Mouse (Mus musculus): ENCODE data around the gene Sspo. TPM values are rescaled to one million over a fixed set of nuclear protein-coding genes. Genes with fewer than 3 reads are reported as not detected.

Gene Sspo
- polyA plus RNA-seq, 1 experiment from 2014 or later = 0.74 TPM

DNA sequence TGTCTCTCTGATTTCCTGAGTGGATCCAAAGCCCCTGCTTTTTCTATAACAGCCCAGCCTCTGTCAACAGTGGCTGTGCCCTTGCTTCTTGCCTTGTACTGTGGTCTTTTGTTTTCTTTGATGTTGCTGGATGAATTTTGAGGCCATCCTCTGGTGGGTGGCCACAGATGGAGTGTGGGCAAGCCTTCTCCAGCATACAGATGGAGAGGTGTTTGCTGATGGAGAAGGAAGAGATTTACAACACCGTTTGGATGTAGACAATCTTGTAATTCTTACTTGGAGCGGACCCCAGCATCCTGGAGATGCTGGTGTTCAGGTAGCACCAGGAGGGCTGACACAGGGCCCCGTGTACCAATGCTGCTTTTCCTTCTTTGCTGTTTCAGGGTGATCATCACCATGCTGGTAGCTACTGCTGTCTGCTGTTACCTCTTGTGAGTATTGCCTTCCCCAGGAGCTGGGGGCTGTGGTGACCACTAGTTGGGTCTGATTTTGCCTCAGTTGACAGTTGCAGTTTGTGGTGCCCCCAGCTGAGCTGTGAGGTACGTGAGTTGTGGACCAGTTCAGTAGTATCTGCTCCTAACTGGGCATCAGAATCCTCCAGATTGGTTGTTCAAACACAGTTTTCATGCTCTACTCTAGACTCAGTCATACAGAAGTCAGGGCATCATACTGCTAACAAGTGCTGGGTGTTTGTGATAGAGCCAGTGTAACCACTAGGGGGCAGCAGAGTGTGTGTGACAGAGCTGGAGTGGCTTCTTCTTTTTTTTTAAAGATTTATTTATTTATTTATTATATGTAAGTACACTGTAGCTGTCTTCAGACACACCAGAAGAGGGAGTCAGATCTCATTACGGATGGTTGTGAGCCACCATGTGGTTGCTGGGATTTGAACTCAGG lies 91.1 kb downstream of the Sspo start:
- WGBS = 77% methylated on average over 4 of the region's 5 CpGs
- ATAC-seq = no peak
- no peak overlapping the region for H3K9ac ChIP-seq (ENCODE audit: low read depth, low read length)
- peak; percentile 82 for TF ChIP-seq CTCF (IDR thresholded peaks at IDR 0.05; ENCODE audit: low read depth)
- H3K36me3 ChIP-seq (ENCODE audit: control insufficient read depth, insufficient read depth) = no peaks in the 10 kb centered on the region
- no peaks in the 10 kb centered on the region for H3K9me3 ChIP-seq (ENCODE audit: control insufficient read depth)
- no peak overlapping the region for H3K27ac ChIP-seq (ENCODE audit: low read depth, low read length)
- no peaks in the 10 kb centered on the region for H3K27me3 ChIP-seq (replicated peaks; ENCODE audit: control insufficient read depth, insufficient read depth, low read length)
- no peak overlapping the region for H3K4me3 ChIP-seq (ENCODE audit: low read depth, low read length)
- peaks cover 9% of the 10 kb centered on the region for H3K4me1 ChIP-seq (replicated peaks; ENCODE audit: control insufficient read depth, insufficient read depth, low read length)
- no peak overlapping the region for H3K4me2 ChIP-seq (replicated peaks; ENCODE audit: low read depth)

GRCm38 (mm10) chr6:48539860-48540259 lies 91.8 kb downstream of the Sspo start:
- no peak for ATAC-seq
- Histone ChIP-seq H3K4me3 (ENCODE audit: low read depth, low read length) (no peak overlapping the region), H3K27me3 (replicated peaks; ENCODE audit: control insufficient read depth, insufficient read depth, low read length) (no peaks in the 10 kb centered on the region), H3K27ac (ENCODE audit: low read depth, low read length) (no peak overlapping the region), H3K36me3 (ENCODE audit: control insufficient read depth, insufficient read depth) (no peaks in the 10 kb centered on the region), H3K4me1 (replicated peaks; ENCODE audit: control insufficient read depth, insufficient read depth, low read length) (peaks cover 9% of the 10 kb centered on the region), H3K9me3 (ENCODE audit: control insufficient read depth) (no peaks in the 10 kb centered on the region), H3K9ac (ENCODE audit: low read depth, low read length) (no peak overlapping the region), H3K4me2 (replicated peaks; ENCODE audit: low read depth) (no peak overlapping the region)
- no peak for TF ChIP-seq CTCF (IDR thresholded peaks at IDR 0.05; ENCODE audit: low read depth)
- WGBS = 75% methylated on average over 5 of the region's 5 CpGs

- Histone ChIP-seq H3K4me2 (replicated peaks; ENCODE audit: low read depth) (no peak overlapping the region), H3K4me3 (ENCODE audit: low read depth, low read length) (no peak overlapping the region), H3K27ac (ENCODE audit: low read depth, low read length) (no peak overlapping the region), H3K27me3 (replicated peaks; ENCODE audit: control insufficient read depth, insufficient read depth, low read length) (no peaks in the 10 kb centered on the region), H3K9ac (ENCODE audit: low read depth, low read length) (no peak overlapping the region), H3K4me1 (replicated peaks; ENCODE audit: control insufficient read depth, insufficient read depth, low read length) (peaks cover 9% of the 10 kb centered on the region), H3K9me3 (ENCODE audit: control insufficient read depth) (no peaks in the 10 kb centered on the region), H3K36me3 (ENCODE audit: control insufficient read depth, insufficient read depth) (no peaks in the 10 kb centered on the region)
- no peak for TF ChIP-seq CTCF (IDR thresholded peaks at IDR 0.05; ENCODE audit: low read depth)
- ATAC-seq = no peak
- WGBS = 74% methylated on average over 3 of the region's 3 CpGs
These were observed 92.7 kb downstream of the Sspo start for GRCm38 (mm10) chr6:48540721-48541120.

GRCm38 (mm10) chr6:48541560-48542450 lies 93.8 kb downstream of the Sspo start:
- no peak for TF ChIP-seq CTCF (IDR thresholded peaks at IDR 0.05; ENCODE audit: low read depth)
- Histone ChIP-seq H3K4me3 (ENCODE audit: low read depth, low read length) (no peak overlapping the region), H3K4me1 (replicated peaks; ENCODE audit: control insufficient read depth, insufficient read depth, low read length) (peaks cover 9% of the 10 kb centered on the region), H3K4me2 (replicated peaks; ENCODE audit: low read depth) (no peak overlapping the region), H3K9ac (ENCODE audit: low read depth, low read length) (no peak overlapping the region), H3K36me3 (ENCODE audit: control insufficient read depth, insufficient read depth) (no peaks in the 10 kb centered on the region), H3K9me3 (ENCODE audit: control insufficient read depth) (no peaks in the 10 kb centered on the region), H3K27me3 (replicated peaks; ENCODE audit: control insufficient read depth, insufficient read depth, low read length) (no peaks in the 10 kb centered on the region), H3K27ac (ENCODE audit: low read depth, low read length) (no peak overlapping the region)
- WGBS = 21% methylated on average over 7 of the region's 7 CpGs
- ATAC-seq = no peak; the same call in 1 of the 2 replicates

GRCm38 (mm10) chr6:48542631-48543030 lies 94.6 kb downstream of the Sspo start:
- Histone ChIP-seq H3K9ac (ENCODE audit: low read depth, low read length) (no peak overlapping the region), H3K4me3 (ENCODE audit: low read depth, low read length) (no peak overlapping the region), H3K36me3 (ENCODE audit: control insufficient read depth, insufficient read depth) (no peaks in the 10 kb centered on the region), H3K9me3 (ENCODE audit: control insufficient read depth) (no peaks in the 10 kb centered on the region), H3K4me2 (replicated peaks; ENCODE audit: low read depth) (no peak overlapping the region), H3K27ac (ENCODE audit: low read depth, low read length) (no peak overlapping the region), H3K27me3 (replicated peaks; ENCODE audit: control insufficient read depth, insufficient read depth, low read length) (no peaks in the 10 kb centered on the region), H3K4me1 (replicated peaks; ENCODE audit: control insufficient read depth, insufficient read depth, low read length) (peaks cover 9% of the 10 kb centered on the region)
- no peak for TF ChIP-seq CTCF (IDR thresholded peaks at IDR 0.05; ENCODE audit: low read depth)
- no peak for ATAC-seq
- WGBS = 85% methylated on average over 3 of the region's 3 CpGs

DNA sequence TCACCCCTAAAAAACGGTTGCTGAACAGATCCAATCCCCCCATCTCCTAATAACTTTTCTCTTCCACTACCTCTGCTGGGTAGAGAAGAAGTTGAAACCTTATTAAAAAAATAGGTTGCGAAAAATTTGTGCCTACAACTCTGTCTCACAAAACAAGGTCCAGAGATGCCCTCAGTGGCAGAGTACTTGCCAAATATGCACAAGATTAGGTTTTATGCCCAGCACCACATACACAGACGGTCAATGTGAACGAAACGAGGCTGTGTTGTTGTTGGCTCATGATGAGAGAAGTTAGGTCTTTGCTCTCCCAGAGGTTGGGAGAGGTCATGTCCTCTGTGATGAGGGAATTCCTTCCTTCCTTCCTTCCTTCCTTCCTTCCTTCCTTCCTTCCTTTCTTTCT lies 97.2 kb downstream of the Sspo start:
- ATAC-seq = no peak
- 74% methylated on average over 5 of the region's 5 CpGs for WGBS

More for the DNA sequence above, 97.2 kb downstream of the Sspo start:
- H3K27ac ChIP-seq (ENCODE audit: low read depth, low read length) = no peak overlapping the region
- peaks cover 7% of the 10 kb centered on the region for H3K4me1 ChIP-seq (replicated peaks; ENCODE audit: control insufficient read depth, insufficient read depth, low read length)
- H3K36me3 ChIP-seq (ENCODE audit: control insufficient read depth, insufficient read depth) = no peaks in the 10 kb centered on the region
- H3K9me3 ChIP-seq (ENCODE audit: control insufficient read depth) = no peaks in the 10 kb centered on the region
- H3K4me3 ChIP-seq (ENCODE audit: low read depth, low read length) = no peak overlapping the region
- H3K4me2 ChIP-seq (replicated peaks; ENCODE audit: low read depth) = no peak overlapping the region
- no peak for TF ChIP-seq CTCF (IDR thresholded peaks at IDR 0.05; ENCODE audit: low read depth)
- no peaks in the 10 kb centered on the region for H3K27me3 ChIP-seq (replicated peaks; ENCODE audit: control insufficient read depth, insufficient read depth, low read length)
- no peak overlapping the region for H3K9ac ChIP-seq (ENCODE audit: low read depth, low read length)

All from intestine, postnatal 0 days (tissue).